Mouse (Mus musculus) ES-E14 (cell line): ENCODE measurements around the gene P4ha2. TPM values are rescaled to one million over a fixed set of nuclear protein-coding genes. Genes with fewer than 3 reads are reported as not detected.

Source experiments
- DNase-seq: peaks from one replicate; pipeline ENCODE4 v3.0.0-alpha.2; 2013; ENCODE audit warnings: low read depth, low spot score
- H3K27ac ChIP-seq: 2 replicates; pipeline ENCODE4 v1.5.1; 2012; ENCODE audit warnings: low read depth, mild to moderate bottlenecking, low read length, moderate library complexity, mixed read lengths; ENCODE audit not compliant: poor library complexity, insufficient read depth, severe bottlenecking
- H3K36me3 ChIP-seq: 2 replicates; pipeline ENCODE4 v1.6.1; 2012; ENCODE audit warnings: mild to moderate bottlenecking, low read length, moderate library complexity, mixed read lengths; ENCODE audit not compliant: control insufficient read depth, poor library complexity, insufficient read depth, severe bottlenecking
- H3K4me1 ChIP-seq, 2 experiments: fragments of 150-350 bp in 1 of 2; sonication (generic) in 1 of 2; 2 replicates each; pipeline ENCODE4 v1.6.1; 2012; ENCODE audit warnings: low read length in 2 of 2, mild to moderate bottlenecking in 1 of 2, mixed read lengths in 1 of 2; ENCODE audit not compliant: control insufficient read depth in 2 of 2, insufficient read depth in 2 of 2, poor library complexity in 1 of 2
- H3K4me3 ChIP-seq, 2 experiments: fragments of 150-350 bp in 1 of 2; sonication (generic) in 1 of 2; 2 replicates each; pipeline ENCODE4 v1.5.1; 2012; ENCODE audit warnings: low read length in 2 of 2, low read depth in 1 of 2, mild to moderate bottlenecking in 1 of 2, mixed read lengths in 1 of 2; ENCODE audit not compliant: insufficient read depth in 1 of 2, poor library complexity in 1 of 2, severe bottlenecking in 1 of 2
- H3K9ac ChIP-seq: 2 replicates; pipeline ENCODE4 v1.6.1; 2012; ENCODE audit warnings: low read depth, mild to moderate bottlenecking, low read length, mixed read lengths; ENCODE audit not compliant: poor library complexity, insufficient read depth, severe bottlenecking
- H3K9me3 ChIP-seq: fragments of 150-350 bp; sonication (generic); 2 replicates; pipeline ENCODE4 v1.6.1; 2012; ENCODE audit warnings: low read depth, mild to moderate bottlenecking, low read length; ENCODE audit not compliant: control insufficient read depth, insufficient read depth
- CHD2 ChIP-seq: IDR thresholded peaks from 2 replicates; pipeline ENCODE4 v1.6.1; 2014; ENCODE audit warnings: mild to moderate bottlenecking, low read depth, low read length, inconsistent platforms
- HCFC1 ChIP-seq: IDR thresholded peaks from 2 replicates; pipeline ENCODE4 v1.6.1; 2012; ENCODE audit warnings: low read length, inconsistent platforms, borderline replicate concordance; ENCODE audit not compliant: insufficient read depth
- MAFK ChIP-seq: IDR thresholded peaks from 2 replicates; pipeline ENCODE4 v1.6.1; 2014; ENCODE audit warnings: mild to moderate bottlenecking, low read depth, low read length, inconsistent platforms; ENCODE audit not compliant: insufficient read depth
- ZC3H11A ChIP-seq: IDR thresholded peaks from 2 replicates; pipeline ENCODE4 v1.6.1; 2012; ENCODE audit warnings: low read depth, mild to moderate bottlenecking, inconsistent platforms, low read length, borderline replicate concordance
- ZNF384 ChIP-seq: IDR thresholded peaks from 2 replicates; pipeline ENCODE4 v1.6.1; 2012; ENCODE audit warnings: low read depth, low read length, inconsistent platforms
- in situ Hi-C, 2 experiments: fragments of 600-800 bp; cut with MboI; formaldehyde crosslinking; loops; one replicate each; pipeline ENCODE4 v1.15.1; 2025; ENCODE audit warnings: low sequenced_read_pairs in 2 of 2, inconsistent platforms in 1 of 2; ENCODE audit not compliant: unreplicated experiment in 2 of 2
- total RNA-seq: library from RNA; depleted of rRNA; stranded (reverse); fragments of 300-350 nt; gene quantifications from 2 replicates; pipeline ENCODE4 v1.2.3, GENCODE M21; 2012

Gene P4ha2
- total RNA-seq, 1 experiment = 53.2 TPM

DNA sequence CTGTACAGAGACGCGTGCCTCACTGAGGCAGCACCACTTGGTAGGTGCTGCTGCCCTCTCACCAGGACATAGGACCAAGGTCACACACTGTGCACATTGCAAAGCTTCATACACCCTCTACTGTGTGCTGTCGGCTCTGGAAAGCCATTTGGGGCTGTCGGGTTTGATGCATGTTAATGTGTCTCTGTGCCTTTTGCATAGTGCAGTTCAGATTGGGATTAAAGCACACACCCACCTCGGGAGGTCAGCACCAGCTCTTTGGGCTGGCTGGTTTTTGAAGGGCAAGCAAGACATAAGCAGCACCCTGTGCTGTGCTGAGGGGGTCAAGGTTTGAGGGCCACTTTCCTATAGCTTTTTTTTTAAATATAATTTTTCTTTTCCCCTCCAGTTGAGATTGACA lies 60.5 kb downstream of the P4ha2 start:
- H3K27ac ChIP-seq = no peak overlapping the region
- H3K4me1 ChIP-seq = peaks cover 0 to 4% of the 10 kb centered on the region in 2 experiments; a peak in 1 of 4 replicates
- H3K4me3 ChIP-seq = no peak overlapping the region
- no peak for TF ChIP-seq HCFC1
- no peak for TF ChIP-seq ZC3H11A
- no peak for TF ChIP-seq CHD2
- no peak for TF ChIP-seq MAFK
- no peak for TF ChIP-seq ZNF384
- H3K9me3 ChIP-seq = no peaks in the 10 kb centered on the region
- in situ Hi-C loops = no loop called here
- H3K36me3 ChIP-seq = no peaks in the 10 kb centered on the region
- H3K9ac ChIP-seq = no peak overlapping the region
- DNase-seq = no peak

DNA sequence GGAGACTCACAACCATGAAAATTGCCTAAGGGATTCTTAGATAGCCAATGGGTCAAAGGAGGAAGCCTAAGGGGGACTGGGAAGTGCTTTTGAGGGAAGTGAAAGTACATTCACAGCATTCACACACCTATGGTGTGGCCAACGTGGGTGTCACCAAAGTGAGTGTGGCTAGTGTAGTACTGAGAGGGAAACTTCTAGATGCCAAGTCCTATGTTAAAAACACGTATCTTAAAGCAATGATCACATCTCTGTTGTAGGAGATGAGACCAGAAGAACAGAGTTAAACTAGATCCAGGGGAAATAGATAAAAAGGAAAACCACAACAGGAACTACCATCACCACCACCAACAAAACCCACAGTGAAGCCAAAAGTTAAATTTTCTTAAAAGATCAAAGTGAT lies 61.0 kb downstream of the P4ha2 start:
- Histone ChIP-seq H3K9ac (no peak overlapping the region), H3K27ac (no peak overlapping the region), H3K36me3 (no peaks in the 10 kb centered on the region), H3K4me1 (peaks cover 0 to 4% of the 10 kb centered on the region in 2 experiments; a peak in 1 of 4 replicates), H3K9me3 (no peaks in the 10 kb centered on the region), H3K4me3 (no peak overlapping the region)
- TF ChIP-seq CHD2 (no peak), MAFK (no peak)
- no peak for DNase-seq
- in situ Hi-C loops = no loop called here

DNA sequence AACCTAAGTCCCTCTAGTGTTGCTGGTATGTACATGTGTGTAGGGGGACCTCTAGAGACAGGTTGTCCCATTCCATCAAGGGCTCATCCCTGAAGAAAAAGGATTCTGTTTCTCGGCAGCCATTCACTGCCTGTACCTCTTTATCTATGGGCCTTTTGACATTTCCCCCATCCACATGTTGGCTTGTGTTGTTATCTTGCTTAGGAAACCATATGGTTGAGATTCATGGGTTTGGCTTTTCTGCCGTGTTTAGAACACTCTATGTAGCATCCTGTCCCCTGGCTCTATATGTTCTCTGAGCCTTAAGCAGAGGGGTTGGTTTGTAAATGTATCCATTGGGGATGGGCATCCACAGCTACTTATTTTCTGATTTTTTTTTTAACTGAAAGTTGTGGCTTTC lies 61.6 kb downstream of the P4ha2 start:
- H3K4me1 ChIP-seq = peaks cover 0 to 4% of the 10 kb centered on the region in 2 experiments; a peak in 1 of 4 replicates
- no peak overlapping the region for H3K4me3 ChIP-seq
- DNase-seq = no peak
- TF ChIP-seq MAFK = no peak
- H3K9ac ChIP-seq = no peak overlapping the region
- H3K27ac ChIP-seq = no peak overlapping the region
- no peaks in the 10 kb centered on the region for H3K9me3 ChIP-seq
- H3K36me3 ChIP-seq = no peaks in the 10 kb centered on the region
- in situ Hi-C loops = no loop called here

- in situ Hi-C loops = no loop called here
- peaks cover 0 to 4% of the 10 kb centered on the region in 2 experiments; a peak in 1 of 4 replicates for H3K4me1 ChIP-seq
- H3K9me3 ChIP-seq = no peaks in the 10 kb centered on the region
- no peak overlapping the region for H3K4me3 ChIP-seq
- H3K36me3 ChIP-seq = no peaks in the 10 kb centered on the region
- peak; percentile 49 for DNase-seq
- no peak for TF ChIP-seq ZC3H11A
- H3K9ac ChIP-seq = no peak overlapping the region
- no peak overlapping the region for H3K27ac ChIP-seq
Measured at GRCm38 (mm10) chr11:54162968-54163367, 63.1 kb downstream of the P4ha2 start.

DNA sequence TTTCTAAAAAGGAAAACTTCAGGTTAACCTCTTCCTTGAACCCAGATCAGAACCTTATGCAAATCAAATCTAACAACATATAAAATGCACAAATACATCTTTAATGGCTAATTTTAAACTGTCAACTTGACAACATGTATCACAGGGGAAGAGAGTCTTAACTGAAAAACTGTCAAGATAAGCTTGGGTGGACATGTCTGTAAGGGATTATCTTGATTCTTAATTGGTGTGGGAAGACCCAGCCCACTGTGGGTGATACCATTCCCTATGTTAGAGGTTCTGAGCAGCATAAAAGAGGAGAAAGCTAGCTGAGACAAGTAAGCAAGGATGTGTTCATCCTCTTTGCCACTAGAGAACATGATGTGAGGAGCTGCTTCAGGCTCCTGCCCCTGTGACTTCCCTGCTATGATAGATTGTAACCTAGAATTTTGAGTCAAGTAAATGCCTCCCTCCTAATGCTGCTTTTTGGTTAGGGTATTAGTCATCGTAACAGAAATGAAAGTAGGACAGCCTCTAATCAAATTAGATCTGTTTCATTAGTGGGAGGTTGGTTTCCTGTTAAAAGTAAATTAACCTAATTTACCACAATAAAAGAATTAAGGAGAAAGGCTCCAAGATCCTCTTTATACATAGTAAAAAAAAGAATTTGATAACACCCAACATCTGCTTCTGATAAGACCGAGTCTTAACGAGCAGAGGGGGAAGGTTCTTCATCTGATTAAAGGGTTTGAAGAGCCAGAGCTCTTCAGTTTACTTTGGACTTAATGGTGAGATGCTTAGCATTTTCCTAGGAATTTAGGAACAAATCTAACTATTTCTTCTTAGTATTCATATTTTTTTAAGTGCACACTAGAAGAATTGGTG lies 69.8 kb downstream of the P4ha2 start:
- no peaks in the 10 kb centered on the region for H3K9me3 ChIP-seq
- no peak overlapping the region for H3K4me3 ChIP-seq
- no peak overlapping the region for H3K9ac ChIP-seq
- no peaks in the 10 kb centered on the region for H3K4me1 ChIP-seq
- no peak for TF ChIP-seq HCFC1
- no peak for TF ChIP-seq MAFK
- no peak for DNase-seq
- H3K27ac ChIP-seq = no peak overlapping the region
- in situ Hi-C loops = no loop called here
- no peaks in the 10 kb centered on the region for H3K36me3 ChIP-seq
